Mouse (Mus musculus): ENCODE measurements at regions not wholly inside any gene's neighbourhood (a gene's known extent, or its start where the extent isn't known, plus 50 kb on each side); places are given as distances from the start of the nearest gene placed in this dataset.
"Not testable (repeated sequence)": the region's sequence is repeated elsewhere in the genome, so short reads cannot be mapped to it uniquely, and the experiment has no call there.

DNA sequence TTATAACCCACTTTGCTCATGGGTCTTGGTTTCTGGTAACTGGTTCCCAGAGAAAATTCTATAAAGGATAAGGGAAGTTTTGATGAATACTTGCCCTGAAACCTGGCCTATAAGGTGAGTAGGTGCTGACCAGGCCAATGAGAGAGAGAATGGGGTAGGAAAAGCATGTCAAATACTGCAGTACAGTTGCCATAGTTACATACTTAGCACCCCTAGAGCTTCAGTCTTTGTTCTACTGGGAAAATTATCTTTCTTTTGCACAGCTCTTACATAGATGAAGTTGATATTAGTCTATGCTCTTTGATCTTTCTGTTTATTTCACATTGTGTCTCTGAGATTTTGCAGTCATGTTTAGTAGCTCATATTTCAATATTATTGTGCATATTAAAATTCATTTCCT lies 373.8 kb downstream of the Rad51ap2 start:
- no peak for DNase-seq (ENCODE audit: extremely low read depth, low read depth, low spot score)

DNA sequence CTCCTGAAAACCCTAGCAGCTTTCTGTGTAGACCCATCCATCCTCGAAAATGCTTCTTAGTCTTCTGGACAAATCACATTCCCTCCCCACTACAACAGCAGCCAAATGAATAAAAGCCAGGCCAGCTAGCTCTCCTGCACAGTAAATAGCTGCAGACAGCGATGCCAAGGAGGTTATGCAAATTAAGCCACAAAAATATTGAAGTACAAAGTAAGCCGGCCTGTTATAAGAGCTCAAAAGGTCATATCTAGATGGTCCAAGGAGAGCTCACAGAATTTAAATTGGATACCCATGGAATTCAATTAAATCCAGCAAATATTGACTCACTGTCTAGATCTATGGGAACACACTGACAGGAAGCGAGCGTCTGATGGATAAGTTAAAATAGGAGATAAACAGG lies 375.4 kb downstream of the Rad51ap2 start:
- H3K27ac ChIP-seq (replicated peaks; ENCODE audit: insufficient read depth, low read depth, low read length), result no peak overlapping the region
- no peak for DNase-seq (ENCODE audit: extremely low read depth, low read depth, low spot score)
- no peak overlapping the region for H3K4me3 ChIP-seq (ENCODE audit: insufficient read depth, low read depth, low read length)
- no peaks in the 10 kb centered on the region for H3K79me2 ChIP-seq (ENCODE audit: control insufficient read depth, insufficient read depth, low read length)
- H3K4me1 ChIP-seq (ENCODE audit: control insufficient read depth, insufficient read depth, low read length), result no peaks in the 10 kb centered on the region
- no peaks in the 10 kb centered on the region for H3K27me3 ChIP-seq (ENCODE audit: control insufficient read depth, insufficient read depth, low read length)
- no peaks in the 10 kb centered on the region for H3K36me3 ChIP-seq (ENCODE audit: control insufficient read depth, insufficient read depth, low read length)
- 55% methylated on average over 5 of the region's 5 CpGs for WGBS
- H3K9ac ChIP-seq (ENCODE audit: low read depth, low read length), result no peak overlapping the region
- TF ChIP-seq CTCF (IDR thresholded peaks at IDR 0.05; ENCODE audit: low read depth, low read length), result no peak
- TF ChIP-seq POLR2A (IDR thresholded peaks at IDR 0.05; ENCODE audit: extremely low read depth, insufficient read depth, low read length), result no peak

More for the DNA sequence above, 373.8 kb downstream of the Rad51ap2 start:
- TF ChIP-seq CTCF (IDR thresholded peaks at IDR 0.05; ENCODE audit: low read depth, low read length) (no peak), POLR2A (IDR thresholded peaks at IDR 0.05; ENCODE audit: extremely low read depth, insufficient read depth, low read length) (no peak)
- no peaks in the 10 kb centered on the region for H3K27me3 ChIP-seq (ENCODE audit: control insufficient read depth, insufficient read depth, low read length)
- no peak overlapping the region for H3K4me3 ChIP-seq (ENCODE audit: insufficient read depth, low read depth, low read length)
- no peaks in the 10 kb centered on the region for H3K4me1 ChIP-seq (ENCODE audit: control insufficient read depth, insufficient read depth, low read length)
- H3K79me2 ChIP-seq (ENCODE audit: control insufficient read depth, insufficient read depth, low read length), result no peaks in the 10 kb centered on the region
- H3K27ac ChIP-seq (replicated peaks; ENCODE audit: insufficient read depth, low read depth, low read length), result no peak overlapping the region
- no peak overlapping the region for H3K9ac ChIP-seq (ENCODE audit: low read depth, low read length)
- no peaks in the 10 kb centered on the region for H3K36me3 ChIP-seq (ENCODE audit: control insufficient read depth, insufficient read depth, low read length)

DNA sequence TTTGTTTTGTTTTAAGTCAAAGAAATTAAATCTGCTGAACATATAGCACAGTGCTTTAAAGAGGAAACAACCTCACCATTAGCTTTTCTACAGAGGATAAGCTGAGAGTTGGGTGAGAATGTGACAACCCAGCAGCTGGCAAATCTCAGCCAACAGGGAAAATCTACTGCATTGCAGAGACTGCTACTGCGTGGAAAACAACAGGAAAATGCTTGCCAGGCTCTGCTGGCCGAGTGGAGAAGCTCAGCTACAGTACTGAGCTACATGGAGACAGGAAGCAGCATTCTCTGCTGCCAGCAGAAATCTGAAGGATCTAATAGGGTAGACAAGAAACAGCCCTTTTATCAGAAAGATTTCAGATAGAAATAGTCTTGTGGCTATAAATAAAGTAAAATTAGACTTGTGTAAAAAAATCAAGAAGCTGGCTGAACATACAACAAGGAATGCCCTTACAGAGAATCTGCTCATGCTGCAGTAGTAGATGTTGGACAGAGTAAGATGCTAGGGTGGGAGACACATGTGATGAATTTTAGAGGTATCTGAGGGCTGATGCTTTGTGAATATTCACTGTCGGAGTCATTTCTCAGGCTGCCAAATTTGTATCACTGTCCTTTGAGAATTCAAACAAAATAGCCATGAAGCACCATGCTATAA lies 382.1 kb downstream of the Rad51ap2 start:
- DNase-seq (ENCODE audit: extremely low read depth, low read depth, low spot score), result no peak
- WGBS, result 53% methylated on average over 3 of the region's 3 CpGs
- H3K4me1 ChIP-seq (ENCODE audit: control insufficient read depth, insufficient read depth, low read length), result no peaks in the 10 kb centered on the region
- no peaks in the 10 kb centered on the region for H3K27me3 ChIP-seq (ENCODE audit: control insufficient read depth, insufficient read depth, low read length)
- H3K4me3 ChIP-seq (ENCODE audit: insufficient read depth, low read depth, low read length), result no peak overlapping the region
- H3K9ac ChIP-seq (ENCODE audit: low read depth, low read length), result no peak overlapping the region
- H3K79me2 ChIP-seq (ENCODE audit: control insufficient read depth, insufficient read depth, low read length), result no peaks in the 10 kb centered on the region
- H3K27ac ChIP-seq (replicated peaks; ENCODE audit: insufficient read depth, low read depth, low read length), result no peak overlapping the region
- TF ChIP-seq POLR2A (IDR thresholded peaks at IDR 0.05; ENCODE audit: extremely low read depth, insufficient read depth, low read length) (no peak), CTCF (IDR thresholded peaks at IDR 0.05; ENCODE audit: low read depth, low read length) (no peak)
- H3K36me3 ChIP-seq (ENCODE audit: control insufficient read depth, insufficient read depth, low read length), result no peaks in the 10 kb centered on the region

DNA sequence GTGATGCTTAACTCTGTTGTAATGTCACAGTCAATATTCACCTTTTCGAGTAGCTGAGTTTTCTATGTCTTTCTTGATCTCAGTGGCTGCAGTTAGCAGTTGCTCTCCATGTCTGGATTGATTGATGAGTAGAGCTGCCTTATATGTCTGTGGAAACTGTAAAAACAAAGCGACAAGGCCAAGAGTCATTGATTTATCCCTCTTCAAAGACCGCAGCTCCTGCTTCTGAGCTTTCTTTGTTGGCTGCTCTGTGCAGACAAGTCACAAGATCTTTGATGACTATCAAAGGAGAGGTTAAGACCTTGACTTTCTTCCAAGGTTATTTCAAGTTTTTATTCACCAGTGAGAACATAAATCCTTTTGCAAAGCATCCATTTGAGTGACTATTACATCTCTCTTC lies 395.2 kb downstream of the Rad51ap2 start:
- Histone ChIP-seq H3K27ac (replicated peaks; ENCODE audit: insufficient read depth, low read depth, low read length) (no peak overlapping the region), H3K4me1 (ENCODE audit: control insufficient read depth, insufficient read depth, low read length) (no peaks in the 10 kb centered on the region), H3K4me3 (ENCODE audit: insufficient read depth, low read depth, low read length) (no peak overlapping the region), H3K27me3 (ENCODE audit: control insufficient read depth, insufficient read depth, low read length) (no peaks in the 10 kb centered on the region), H3K9ac (ENCODE audit: low read depth, low read length) (no peak overlapping the region), H3K36me3 (ENCODE audit: control insufficient read depth, insufficient read depth, low read length) (no peaks in the 10 kb centered on the region), H3K79me2 (ENCODE audit: control insufficient read depth, insufficient read depth, low read length) (no peaks in the 10 kb centered on the region)
- DNase-seq (ENCODE audit: extremely low read depth, low read depth, low spot score), result no peak
- WGBS, result 64% methylated on average over 3 of the region's 3 CpGs
- TF ChIP-seq CTCF (IDR thresholded peaks at IDR 0.05; ENCODE audit: low read depth, low read length), result no peak
- no peak for TF ChIP-seq POLR2A (IDR thresholded peaks at IDR 0.05; ENCODE audit: extremely low read depth, insufficient read depth, low read length)

DNA sequence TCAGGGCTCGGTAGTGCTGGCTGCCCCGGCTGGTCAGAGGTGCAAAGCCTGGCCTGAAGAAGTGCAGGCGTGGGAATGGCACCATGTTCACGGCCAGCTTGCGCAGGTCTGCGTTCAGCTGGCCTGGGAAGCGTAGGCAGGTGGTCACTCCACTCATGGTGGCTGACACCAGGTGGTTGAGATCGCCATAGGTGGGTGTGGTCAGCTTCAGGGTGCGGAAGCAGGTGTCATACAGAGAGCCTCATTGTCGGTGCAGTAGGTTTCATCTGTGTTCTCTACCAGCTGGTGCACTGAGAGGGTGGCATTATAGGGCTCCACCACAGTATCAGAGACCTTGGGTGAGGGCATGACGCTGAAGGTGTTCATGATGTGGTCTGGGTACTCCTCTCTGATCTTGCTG lies 380.1 kb upstream of the Fam49a start:
- H3K4me1 ChIP-seq (ENCODE audit: control insufficient read depth, insufficient read depth, low read length); H3K27me3 ChIP-seq (ENCODE audit: control insufficient read depth, insufficient read depth, low read length); H3K36me3 ChIP-seq (ENCODE audit: control insufficient read depth, insufficient read depth, low read length); DNase-seq (ENCODE audit: extremely low read depth, low read depth, low spot score); H3K9ac ChIP-seq (ENCODE audit: low read depth, low read length); H3K79me2 ChIP-seq (ENCODE audit: control insufficient read depth, insufficient read depth, low read length); H3K27ac ChIP-seq (replicated peaks; ENCODE audit: insufficient read depth, low read depth, low read length); H3K4me3 ChIP-seq (ENCODE audit: insufficient read depth, low read depth, low read length): not testable (repeated sequence)
- WGBS, result 89% methylated on average over 11 of the region's 11 CpGs

DNA sequence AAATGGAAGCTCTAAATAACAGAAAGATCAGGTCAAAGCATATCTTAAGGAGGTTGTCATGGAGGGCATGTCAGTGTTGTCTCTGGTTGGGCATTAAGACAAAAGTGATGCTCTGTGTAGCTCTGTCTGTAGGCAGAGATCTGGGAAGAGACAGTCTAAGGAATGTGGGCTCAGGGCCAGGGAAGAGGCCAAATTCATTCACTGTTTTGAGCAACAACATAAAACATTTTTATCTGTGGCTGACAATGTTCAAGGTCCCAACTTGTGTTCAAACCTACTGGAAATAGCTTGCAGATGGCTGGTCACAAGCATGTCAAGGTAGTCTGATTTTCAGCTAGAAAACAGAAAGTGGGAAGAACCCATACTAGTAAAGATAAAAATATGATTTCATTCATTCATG lies 374.6 kb upstream of the Fam49a start:
- H3K9ac ChIP-seq (ENCODE audit: low read depth, low read length), result no peak overlapping the region

More for the DNA sequence above, 374.6 kb upstream of the Fam49a start:
- TF ChIP-seq POLR2A (IDR thresholded peaks at IDR 0.05; ENCODE audit: extremely low read depth, insufficient read depth, low read length) (no peak), CTCF (IDR thresholded peaks at IDR 0.05; ENCODE audit: low read depth, low read length) (no peak)
- Histone ChIP-seq H3K79me2 (ENCODE audit: control insufficient read depth, insufficient read depth, low read length) (no peaks in the 10 kb centered on the region), H3K36me3 (ENCODE audit: control insufficient read depth, insufficient read depth, low read length) (no peaks in the 10 kb centered on the region), H3K27me3 (ENCODE audit: control insufficient read depth, insufficient read depth, low read length) (no peaks in the 10 kb centered on the region), H3K27ac (replicated peaks; ENCODE audit: insufficient read depth, low read depth, low read length) (no peak overlapping the region), H3K4me1 (ENCODE audit: control insufficient read depth, insufficient read depth, low read length) (no peaks in the 10 kb centered on the region), H3K4me3 (ENCODE audit: insufficient read depth, low read depth, low read length) (no peak overlapping the region)
- DNase-seq (ENCODE audit: extremely low read depth, low read depth, low spot score), result no peak

Data from liver, adult 2 months (tissue).